Mouse (Mus musculus) thymus, postnatal 10 days (tissue): ENCODE data around the gene Cdk8.

Source experiments
- DNase-seq, 2 experiments: peaks; one replicate each; pipeline ENCODE4 v3.0.0; 2021; ENCODE audit warnings: low spot score in 2 of 2

The Cdk8 gene

GRCm38 (mm10) chr5:146328941-146329340, 97.9 kb downstream of the Cdk8 start:
- no peak for DNase-seq

GRCm38 (mm10) chr5:146329541-146329940, 98.5 kb downstream of the Cdk8 start:
- DNase-seq: no peak

- DNase-seq: peak in 1 of 2 experiments; percentile 15
These were observed 99.2 kb downstream of the Cdk8 start for GRCm38 (mm10) chr5:146330031-146330764.

- DNase-seq: no peak
These were observed 99.7 kb downstream of the Cdk8 start for GRCm38 (mm10) chr5:146330765-146331115.

- DNase-seq: no peak
These were observed 100.1 kb downstream of the Cdk8 start for GRCm38 (mm10) chr5:146331131-146331530.

GRCm38 (mm10) chr5:146332541-146332940, 101.5 kb downstream of the Cdk8 start:
- DNase-seq: no peak

- no peak for DNase-seq
These were observed 103.4 kb downstream of the Cdk8 start for GRCm38 (mm10) chr5:146334410-146334809.

- DNase-seq: no peak
These were observed 107.0 kb downstream of the Cdk8 start for GRCm38 (mm10) chr5:146338064-146338463.

- no peak for DNase-seq
These were observed 109.0 kb downstream of the Cdk8 start for GRCm38 (mm10) chr5:146340037-146340436.

- DNase-seq: no peak
These were observed 114.1 kb downstream of the Cdk8 start for GRCm38 (mm10) chr5:146344911-146345686.

- no peak for DNase-seq
These were observed 116.1 kb downstream of the Cdk8 start for GRCm38 (mm10) chr5:146347081-146347480.

GRCm38 (mm10) chr5:146349183-146349582, 118.2 kb downstream of the Cdk8 start:
- DNase-seq: no peak

GRCm38 (mm10) chr5:146350784-146351183, 119.8 kb downstream of the Cdk8 start:
- no peak for DNase-seq

- no peak for DNase-seq
These were observed 121.0 kb downstream of the Cdk8 start for GRCm38 (mm10) chr5:146352006-146352405.
